Mouse (Mus musculus): ENCODE results near the gene Olfr535.
"Not testable (repeated sequence)": the region's sequence is repeated elsewhere in the genome, so short reads cannot be mapped to it uniquely, and the experiment has no call there.

Olfr535 gene

DNA sequence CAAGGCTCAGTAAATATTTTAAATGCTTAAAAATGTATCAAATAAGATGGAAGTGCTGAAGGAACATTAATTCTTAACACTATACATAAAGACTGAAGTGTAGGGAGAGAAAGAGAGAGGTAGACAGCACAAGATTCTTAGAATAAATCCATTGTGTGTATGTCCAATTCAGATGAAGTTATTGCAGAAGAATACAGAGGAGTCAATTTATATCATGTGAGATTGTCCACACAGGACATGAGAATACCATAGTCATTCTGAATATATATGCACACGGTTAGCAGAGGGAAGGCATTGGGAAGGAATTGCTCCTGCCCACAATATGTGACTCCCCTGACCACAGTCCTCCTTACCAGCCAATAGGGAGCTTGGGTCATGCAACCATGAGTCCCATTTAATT, at the start of gene Olfr535:
TSS of gene Olfr535 (plus strand) at position 301 of the 400 bp plus-strand sequence.
- ATAC-seq (ENCODE audit: low TSS enrichment), result no peak

DNA sequence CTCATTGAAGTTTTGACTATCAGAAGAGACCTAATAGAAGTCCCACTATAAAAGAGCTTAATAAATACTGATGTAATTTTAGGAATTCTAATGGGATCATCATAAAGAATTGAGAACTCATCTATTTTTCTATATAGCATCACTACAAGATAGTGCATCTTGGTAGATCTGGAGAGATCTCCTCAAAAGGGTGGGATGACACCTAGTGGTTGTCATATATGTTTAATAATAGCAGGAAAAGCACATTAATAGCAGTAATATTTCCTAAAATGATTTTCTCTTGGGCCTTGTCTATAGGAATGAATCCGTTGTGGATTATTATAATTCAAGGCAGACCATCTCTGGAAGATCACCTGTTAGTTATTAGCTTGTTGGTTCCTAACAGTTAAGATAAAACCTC, 40.9 kb upstream of the Olfr535 start:
- no peak for ATAC-seq (ENCODE audit: low TSS enrichment)

DNA sequence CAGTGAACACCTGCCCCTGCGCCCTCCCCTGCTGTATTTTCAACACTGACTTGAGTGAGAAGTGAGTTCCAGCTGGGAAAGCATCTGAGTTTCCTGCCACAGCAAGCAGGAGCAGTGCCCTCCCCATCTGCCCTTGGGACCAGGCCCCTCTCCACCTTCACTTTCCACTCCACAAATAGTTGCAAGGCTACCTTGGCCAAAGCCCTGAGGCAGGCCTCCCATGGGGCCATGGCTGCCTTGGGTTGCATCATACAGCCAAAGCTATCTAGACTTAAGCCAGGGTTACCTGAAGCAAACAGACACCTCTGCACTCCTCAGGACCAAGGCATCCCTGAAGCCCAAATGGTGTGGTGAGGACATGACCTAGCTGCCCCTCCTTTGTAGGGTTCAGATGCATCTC, 20.9 kb upstream of the Olfr535 start, which contains the start of gene Olfr533:
TSS of gene Olfr533 (plus strand) at position 301 of the 400 bp plus-strand sequence.
- ATAC-seq (ENCODE audit: low TSS enrichment), result not testable (repeated sequence)

DNA sequence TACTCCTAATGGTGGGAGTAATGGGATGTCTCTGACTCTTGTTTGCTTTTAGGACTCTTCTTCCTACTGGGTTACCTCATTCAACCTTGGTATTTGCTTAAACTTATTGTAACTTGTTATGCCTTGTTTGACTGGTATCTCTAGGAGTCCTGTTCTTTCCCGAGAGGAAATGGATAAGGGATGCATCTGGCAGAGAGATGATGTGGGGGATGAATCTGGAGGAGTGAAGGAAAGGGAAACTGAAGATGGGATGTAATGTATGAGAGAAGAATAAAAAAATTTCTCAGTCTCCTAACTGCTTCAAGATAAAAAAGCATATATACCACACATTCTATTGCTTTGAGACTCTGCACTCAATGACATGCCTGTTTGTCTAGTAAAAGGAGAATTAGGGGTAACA, 6.1 kb upstream of the Olfr535 start:
- ATAC-seq (ENCODE audit: low TSS enrichment), result peak; percentile 91; the same call in 1 of the 2 replicates

DNA sequence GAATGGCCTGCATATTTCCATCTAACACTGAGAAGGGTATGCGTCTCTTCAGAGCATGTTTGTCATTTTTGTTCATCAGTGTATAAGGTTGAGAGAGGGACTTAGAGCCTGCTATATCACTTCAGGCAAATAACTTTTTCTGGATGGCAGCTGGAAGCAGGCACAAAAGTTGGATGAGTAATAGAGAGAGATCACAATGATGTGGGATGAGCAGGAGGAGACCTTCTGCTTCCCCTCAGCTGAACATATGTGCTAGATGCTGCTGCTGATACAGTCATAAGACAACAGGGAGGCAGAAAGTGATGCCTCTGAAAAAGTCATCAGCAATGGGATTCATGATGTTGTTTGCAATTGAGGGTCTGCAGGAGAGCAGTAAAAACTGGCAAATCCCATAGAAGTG, 5.3 kb upstream of the Olfr535 start:
- ATAC-seq (ENCODE audit: low TSS enrichment), result peak; percentile 93

DNA sequence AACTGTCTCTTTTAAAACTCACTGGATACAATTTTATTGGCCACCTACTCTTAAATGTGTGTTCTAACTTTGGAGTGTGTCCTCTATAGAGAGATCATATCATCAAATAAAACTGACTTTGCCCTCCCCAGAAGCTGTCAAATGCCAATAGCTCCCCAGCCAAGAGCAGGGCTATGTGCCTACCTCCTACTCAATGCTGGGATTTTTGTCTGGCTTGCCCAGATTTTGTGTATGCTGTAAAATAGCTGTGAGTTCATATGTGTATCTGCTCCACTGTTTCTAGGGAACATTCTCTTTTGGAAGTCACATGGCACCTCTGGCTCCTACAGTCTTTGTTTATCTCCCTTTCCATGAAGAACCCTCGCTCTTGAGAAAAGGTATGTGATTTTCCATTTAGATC, 5.0 kb downstream of the Olfr535 start:
- ATAC-seq (ENCODE audit: low TSS enrichment), result peak; percentile 47; the same call in 1 of the 2 replicates

DNA sequence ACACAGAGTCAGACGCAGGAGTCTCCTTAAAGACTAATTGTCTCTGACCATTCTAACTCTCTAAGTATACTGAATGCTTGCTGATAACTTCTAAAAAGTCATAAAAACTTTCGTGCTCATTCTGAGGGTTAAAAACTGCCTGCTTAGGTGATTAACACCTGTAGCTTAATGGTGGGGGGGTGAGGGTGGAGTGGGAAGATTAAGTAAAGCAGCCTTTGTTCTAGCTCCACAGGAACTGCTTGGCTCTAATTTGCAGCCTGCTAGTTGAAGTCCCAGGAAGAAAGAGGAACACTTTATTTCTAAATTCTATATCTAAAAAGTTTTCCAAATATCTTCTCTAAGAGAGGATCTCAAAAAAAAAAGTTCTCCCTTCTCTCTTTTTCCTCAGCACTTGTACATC, 10.2 kb downstream of the Olfr535 start:
- no peak for ATAC-seq (ENCODE audit: low TSS enrichment)

DNA sequence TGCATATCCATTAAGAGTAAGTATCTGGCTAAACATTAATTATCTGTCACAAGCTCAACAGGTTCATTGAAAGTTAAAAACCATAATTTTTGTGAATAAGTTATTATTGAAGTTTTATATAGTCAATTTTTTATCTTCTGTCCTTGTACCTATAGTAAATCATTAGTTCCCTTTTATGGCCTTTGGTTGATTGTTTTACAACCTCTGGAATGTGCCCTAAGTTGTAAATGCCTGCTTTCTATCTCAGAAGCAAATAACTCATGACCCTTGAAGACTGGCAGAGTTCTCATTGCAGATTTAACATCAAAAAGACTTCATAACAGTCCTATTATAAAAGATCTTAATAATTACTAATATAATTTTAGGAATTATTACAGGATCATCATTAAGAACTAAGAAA, 10.7 kb downstream of the Olfr535 start:
- no peak for ATAC-seq (ENCODE audit: low TSS enrichment)

DNA sequence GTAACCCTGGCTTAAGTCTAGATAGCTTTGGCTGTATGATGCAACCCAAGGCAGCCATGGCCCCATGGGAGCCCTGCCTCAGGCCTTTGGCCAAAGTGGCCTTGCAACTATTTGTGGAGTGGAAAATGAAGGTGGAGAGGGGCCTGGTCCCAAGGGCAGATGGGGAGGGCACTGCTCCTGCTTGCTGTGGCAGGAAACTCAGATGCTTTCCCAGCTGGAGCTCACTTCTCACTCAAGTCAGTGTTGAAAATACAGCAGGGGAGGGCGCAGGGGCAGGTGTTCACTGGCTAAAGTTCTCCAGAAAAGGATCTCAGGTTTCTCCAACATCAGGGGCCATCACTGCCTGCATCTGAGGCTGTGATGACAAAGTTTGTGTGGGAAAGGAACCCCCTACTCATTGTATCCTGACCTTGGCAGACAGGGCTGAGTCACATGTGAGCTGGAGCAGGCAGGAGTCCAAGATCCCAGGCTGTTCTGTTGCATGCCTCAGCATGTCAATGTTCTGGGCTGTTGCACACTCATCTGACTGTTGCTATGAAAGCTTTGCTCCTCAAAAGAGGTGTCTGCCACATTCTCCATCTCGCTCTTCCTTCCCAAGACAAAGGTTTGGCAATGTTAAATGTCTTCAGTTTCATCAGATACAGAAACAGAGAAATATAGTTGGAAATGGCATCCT, 23.5 kb downstream of the Olfr535 start, which contains the start of gene Olfr536:
TSS of gene Olfr536 (minus strand) at position 51 of the 676 bp plus-strand sequence.
- ATAC-seq (ENCODE audit: low TSS enrichment), result not testable (repeated sequence)

DNA sequence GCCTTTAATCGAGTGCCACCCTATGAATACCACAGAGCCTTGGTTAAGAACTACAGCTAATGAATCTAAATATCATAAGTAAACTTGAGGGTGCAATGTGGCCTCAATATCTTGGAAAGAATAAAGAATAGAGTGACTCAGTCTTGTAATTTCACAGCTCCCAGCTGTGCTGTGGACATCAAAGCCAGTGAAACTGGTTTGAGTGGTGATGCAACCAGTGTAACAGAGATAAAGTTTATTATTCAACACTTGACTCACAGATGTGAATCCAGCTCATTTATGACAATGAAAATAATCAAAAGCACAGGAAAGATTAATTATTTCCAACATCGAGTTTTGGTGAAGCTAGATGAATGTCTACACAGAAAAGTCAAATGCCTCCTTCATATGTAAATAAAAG, 55.7 kb downstream of the Olfr535 start:
- ATAC-seq (ENCODE audit: low TSS enrichment), result no peak

All from frontal cortex, adult (tissue).